Comparison of ENCODE assay signal across 9 mouse cellular contexts in the genomic region with DNA sequence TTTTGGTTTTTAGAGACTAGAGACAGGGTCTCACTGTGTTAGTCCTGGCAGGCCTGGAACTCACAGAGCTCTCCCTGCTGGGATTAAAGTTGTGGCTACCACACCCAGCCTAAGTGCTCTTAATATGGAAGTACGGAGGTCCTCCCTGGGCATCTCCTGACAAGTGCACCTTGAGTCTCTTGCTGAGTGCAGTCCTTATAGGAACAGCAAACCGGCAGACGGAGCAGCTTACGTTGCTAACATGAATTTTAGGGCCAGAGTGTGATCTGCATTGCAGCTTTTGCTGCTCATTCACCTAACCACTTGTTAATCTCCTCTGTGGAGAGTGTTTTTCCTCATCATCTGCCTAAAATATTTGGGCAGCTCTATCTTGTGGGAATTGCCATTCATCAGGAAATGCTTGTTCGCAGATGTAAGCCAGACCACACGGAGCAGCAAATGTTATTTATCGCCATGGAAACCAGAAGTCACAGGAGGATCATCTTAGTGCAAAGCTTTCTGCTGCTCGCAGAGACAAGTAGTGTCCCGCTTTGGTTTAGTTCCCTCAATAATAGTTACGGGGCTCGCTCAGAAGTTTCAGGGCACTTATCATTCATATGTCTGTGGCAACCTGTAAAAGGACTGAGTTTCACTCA.
DNase-seq lines count a peak whose midpoint lies in the region; ATAC-seq and TF ChIP-seq lines count a peak whose summit lies in the region.
"Had no signal": no experiment of that assay in that cellular context is flagged by ENCODE, and none has a peak within 500 bp of the region (broad histone marks: within the 10 kb centered on the region; RNA-seq: fewer than 3 reads in every experiment).

No protein-coding gene starts in this region.

- H3K4me2 ChIP-seq in intestine, embryonic 15.5 days (replicated peaks) = no peak overlapping the region
- no peak overlapping the region for H3K4me2 ChIP-seq in intestine, postnatal 0 days (replicated peaks; ENCODE audit: low read depth)
- H3K4me2 ChIP-seq in heart, postnatal 0 days (ENCODE audit: low read depth, low read length) = no peak overlapping the region

- H3K9me3 ChIP-seq in intestine, embryonic 15.5 days = no peaks in the 10 kb centered on the region
- no peaks in the 10 kb centered on the region for H3K9me3 ChIP-seq in intestine, postnatal 0 days (ENCODE audit: control insufficient read depth)
- H3K9me3 ChIP-seq in heart, postnatal 0 days (replicated peaks; ENCODE audit: control insufficient read depth, low read length) = no peaks in the 10 kb centered on the region

- WGBS in intestine, embryonic 15.5 days = 29% methylated on average over 11 of the region's 11 CpGs
- 45% methylated on average over 11 of the region's 11 CpGs for WGBS in intestine, postnatal 0 days
- 37% methylated on average over 11 of the region's 11 CpGs for WGBS in heart, postnatal 0 days

- TF ChIP-seq CTCF in intestine, postnatal 0 days (IDR thresholded peaks at IDR 0.05; ENCODE audit: low read depth) = no peak
- TF ChIP-seq CTCF in heart, postnatal 0 days (IDR thresholded peaks at IDR 0.05; ENCODE audit: low read depth) = no peak

- H3K4me1 ChIP-seq in intestine, embryonic 15.5 days (replicated peaks) = peaks cover 13% of the 10 kb centered on the region
- H3K4me1 ChIP-seq in intestine, postnatal 0 days (replicated peaks; ENCODE audit: control insufficient read depth, insufficient read depth, low read length) = no peaks in the 10 kb centered on the region
- 0 out of 2 replicates have a peak, but pooled peaks cover 3% of the 10 kb centered on the region for H3K4me1 ChIP-seq in heart, postnatal 0 days (ENCODE audit: control insufficient read depth, insufficient read depth)

- peak; percentile 43; the same call in 1 of the 2 replicates for ATAC-seq in intestine, embryonic 15.5 days
- ATAC-seq in intestine, postnatal 0 days = no peak
- peak; percentile 69 for ATAC-seq in heart, postnatal 0 days (ENCODE audit: insufficient read depth, low read depth)
- ATAC-seq in inflammation-experienced regulatory T-cells, adult 6 months = no peak

- DNase-seq in embryo, embryonic 11 days = peak; percentile 73
- DNase-seq in heart, postnatal 0 days (ENCODE audit: low spot score) = peak; percentile 49
- DNase-seq in neural tube, embryonic 10.5 days (ENCODE audit: extremely low spot score, low spot score) = peak; percentile 41
- no peak for DNase-seq in spleen, adult 12 weeks (ENCODE audit: low spot score)
- no peak for DNase-seq in urinary bladder, adult 2 months (ENCODE audit: low spot score)
- DNase-seq: thymus, postnatal 25 days had no signal

- H3K36me3 ChIP-seq in intestine, embryonic 15.5 days = 0 out of 2 replicates have a peak, but pooled peaks cover 4% of the 10 kb centered on the region
- peaks cover 6% of the 10 kb centered on the region; the same call in 1 of the 2 replicates for H3K36me3 ChIP-seq in intestine, postnatal 0 days (ENCODE audit: control insufficient read depth, insufficient read depth)
- H3K36me3 ChIP-seq in heart, postnatal 0 days (replicated peaks; ENCODE audit: control insufficient read depth, insufficient read depth, low read length) = no peaks in the 10 kb centered on the region

- H3K4me3 ChIP-seq in intestine, embryonic 15.5 days (replicated peaks) = no peak overlapping the region
- no peak overlapping the region for H3K4me3 ChIP-seq in intestine, postnatal 0 days (ENCODE audit: low read depth, low read length)
- no peak overlapping the region for H3K4me3 ChIP-seq in heart, postnatal 0 days (ENCODE audit: low read depth, low read length)

- peak overlapping the region; percentile 18; the same call in 1 of the 2 replicates for H3K27ac ChIP-seq in intestine, embryonic 15.5 days
- H3K27ac ChIP-seq in intestine, postnatal 0 days (ENCODE audit: low read depth, low read length) = no peak overlapping the region
- no peak overlapping the region for H3K27ac ChIP-seq in heart, postnatal 0 days (ENCODE audit: low read depth)

- no peak overlapping the region for H3K9ac ChIP-seq in intestine, embryonic 15.5 days
- no peak overlapping the region for H3K9ac ChIP-seq in intestine, postnatal 0 days (ENCODE audit: low read depth, low read length)
- no peak overlapping the region for H3K9ac ChIP-seq in heart, postnatal 0 days (replicated peaks; ENCODE audit: low read depth, low read length)

- H3K27me3 ChIP-seq in intestine, embryonic 15.5 days (replicated peaks) = no peaks in the 10 kb centered on the region
- H3K27me3 ChIP-seq in intestine, postnatal 0 days (replicated peaks; ENCODE audit: control insufficient read depth, insufficient read depth, low read length) = no peaks in the 10 kb centered on the region
- no peaks in the 10 kb centered on the region for H3K27me3 ChIP-seq in heart, postnatal 0 days (ENCODE audit: control insufficient read depth, insufficient read depth, low read length)

- TF ChIP-seq EP300 in heart, postnatal 0 days (IDR thresholded peaks at IDR 0.05; ENCODE audit: low read depth) = no peak

Comparison
In these comparisons a context has a peak if more than half of its experiments do, and no peak if none do; other contexts are left out.
1. ATAC-seq: peak in intestine, embryonic 15.5 days (single experiment) and heart, postnatal 0 days (single experiment); none in intestine, postnatal 0 days (single experiment) and inflammation-experienced regulatory T-cells, adult 6 months (single experiment).
2. DNase-seq: peak in embryo, embryonic 11 days (single experiment), heart, postnatal 0 days (single experiment) and neural tube, embryonic 10.5 days (single experiment); none in spleen, adult 12 weeks (single experiment) and urinary bladder, adult 2 months (single experiment).